Mouse (Mus musculus): Measurements from ENCODE around the gene Bloc1s3.

DNA sequence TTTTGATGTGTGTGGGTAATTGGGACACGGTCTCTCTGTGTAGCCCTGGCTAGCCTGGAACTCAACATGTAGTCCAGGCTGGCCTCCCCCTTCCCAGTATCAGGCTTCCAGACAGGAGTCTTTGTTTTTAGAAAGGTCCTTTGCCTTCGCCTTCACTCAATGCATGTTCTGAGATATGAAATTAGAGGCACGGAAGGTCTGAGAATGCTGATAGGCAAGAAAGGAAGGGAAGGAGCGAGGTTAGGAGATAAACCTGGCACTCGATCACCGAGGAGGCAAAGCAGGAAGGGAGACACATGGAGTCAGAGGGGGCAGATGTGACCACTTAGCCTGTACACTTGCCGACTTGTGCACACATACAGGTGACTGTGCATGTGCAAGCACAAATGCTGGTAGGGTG, 21.6 kb downstream of the Bloc1s3 start:
- no peak for TF ChIP-seq POLR2A (IDR thresholded peaks at IDR 0.05; ENCODE audit: borderline replicate concordance, extremely low read depth, low read depth, low read length)
- no peak for TF ChIP-seq CTCF (IDR thresholded peaks at IDR 0.05; ENCODE audit: insufficient read depth, low read length)
